Mouse (Mus musculus) G1E (cell line): ENCODE results near the gene Psma5.

Source experiments
- CTCF ChIP-seq: IDR thresholded peaks from 2 replicates; pipeline ENCODE4 v1.5.1; 2012; ENCODE audit warnings: low read depth, low read length, inconsistent platforms, mixed read lengths
- GATA1 ChIP-seq: IDR thresholded peaks from 2 replicates; pipeline ENCODE4 v1.6.1; 2012; ENCODE audit warnings: borderline replicate concordance, low read length, inconsistent platforms, mixed read lengths
- GATA2 ChIP-seq: IDR thresholded peaks from 2 replicates; pipeline ENCODE4 v1.6.1; 2012; ENCODE audit warnings: low read depth, low read length, inconsistent platforms, borderline replicate concordance
- POLR2AphosphoS5 ChIP-seq: IDR thresholded peaks from 2 replicates; pipeline ENCODE4 v1.6.1; 2012; ENCODE audit warnings: low read depth, low read length, inconsistent platforms; ENCODE audit not compliant: insufficient replicate concordance
- TAL1 ChIP-seq: conservative IDR thresholded peaks from 2 replicates; pipeline ENCODE4 v1.6.1; 2012; ENCODE audit warnings: low read depth, low read length, inconsistent platforms, mixed read lengths

DNA sequence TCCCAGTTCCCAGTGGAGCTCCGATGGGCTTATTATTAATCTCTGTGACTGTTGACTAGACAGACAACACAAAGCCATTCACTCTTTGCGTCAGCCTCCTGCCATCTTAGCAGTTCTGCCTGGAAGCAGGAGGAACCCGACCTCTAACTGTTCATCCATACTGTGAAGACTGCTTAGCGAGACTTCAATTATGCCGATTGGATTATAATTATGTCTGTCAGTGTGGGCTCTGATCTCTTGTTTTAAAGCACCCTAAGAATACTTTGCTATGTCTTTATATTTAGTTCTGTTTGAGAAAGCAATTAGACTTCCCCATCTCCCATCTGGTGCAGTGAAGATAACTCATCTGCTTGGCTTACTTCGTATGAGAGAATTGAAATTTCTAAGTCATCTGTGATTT, 50.8 kb downstream of the Psma5 start:
- TF ChIP-seq GATA1, result no peak
- no peak for TF ChIP-seq CTCF
- TF ChIP-seq TAL1, result no peak
- TF ChIP-seq GATA2, result no peak
- no peak for TF ChIP-seq POLR2AphosphoS5
